Mouse (Mus musculus) ES-CJ7 (cell line): ENCODE data around the gene Fth1.

Experiments used
- DNase-seq: peaks from one replicate; pipeline ENCODE4 v3.0.0; 2011; ENCODE audit warnings: low read depth, low spot score

Fth1 gene

DNA sequence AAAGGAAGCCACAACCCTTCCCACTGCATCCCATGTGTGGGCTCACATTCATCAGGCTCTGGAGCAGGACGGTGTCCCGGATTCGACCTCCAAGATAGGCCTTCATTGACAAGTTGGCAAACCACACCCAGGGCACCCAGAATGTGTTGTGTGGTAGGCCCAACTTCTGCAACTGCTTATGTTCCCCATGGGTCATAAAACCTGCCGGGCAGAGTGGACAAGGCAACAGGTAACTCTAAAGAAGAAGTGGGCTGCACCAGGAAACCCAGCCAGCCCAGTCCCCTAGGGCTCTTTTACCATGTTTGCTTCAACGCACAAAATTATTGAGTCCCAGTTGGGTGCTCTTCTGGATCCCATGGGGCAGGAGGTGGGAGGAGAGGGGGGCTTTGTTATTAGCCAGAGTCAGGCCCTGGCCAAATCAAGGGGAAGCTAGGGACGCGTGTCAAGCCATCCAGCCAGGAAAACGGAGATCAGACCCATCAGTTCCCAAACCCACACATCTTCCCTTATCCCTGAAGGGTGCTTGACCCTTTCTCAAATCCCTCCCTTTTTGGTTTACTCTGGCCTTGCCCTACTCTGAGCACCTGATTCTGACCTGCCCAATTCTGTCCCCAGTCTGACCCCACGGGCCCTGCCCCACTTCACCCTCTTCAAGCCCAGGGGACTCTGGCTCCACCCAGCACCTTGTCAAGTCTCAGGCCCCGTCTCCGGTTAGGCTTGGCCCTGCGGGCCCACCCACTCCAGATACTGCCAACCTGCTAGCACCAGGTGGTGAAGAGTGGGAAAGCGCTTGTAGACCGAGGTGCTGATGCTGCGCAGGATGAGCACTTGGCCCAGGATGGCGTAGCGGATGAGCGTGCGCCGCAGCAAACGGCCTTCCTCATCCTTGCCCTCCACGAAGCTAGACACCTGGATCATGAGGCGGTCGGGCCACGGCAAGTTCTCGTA lies 11.9 kb downstream of the Fth1 start:
- peak; percentile 54 for DNase-seq

DNA sequence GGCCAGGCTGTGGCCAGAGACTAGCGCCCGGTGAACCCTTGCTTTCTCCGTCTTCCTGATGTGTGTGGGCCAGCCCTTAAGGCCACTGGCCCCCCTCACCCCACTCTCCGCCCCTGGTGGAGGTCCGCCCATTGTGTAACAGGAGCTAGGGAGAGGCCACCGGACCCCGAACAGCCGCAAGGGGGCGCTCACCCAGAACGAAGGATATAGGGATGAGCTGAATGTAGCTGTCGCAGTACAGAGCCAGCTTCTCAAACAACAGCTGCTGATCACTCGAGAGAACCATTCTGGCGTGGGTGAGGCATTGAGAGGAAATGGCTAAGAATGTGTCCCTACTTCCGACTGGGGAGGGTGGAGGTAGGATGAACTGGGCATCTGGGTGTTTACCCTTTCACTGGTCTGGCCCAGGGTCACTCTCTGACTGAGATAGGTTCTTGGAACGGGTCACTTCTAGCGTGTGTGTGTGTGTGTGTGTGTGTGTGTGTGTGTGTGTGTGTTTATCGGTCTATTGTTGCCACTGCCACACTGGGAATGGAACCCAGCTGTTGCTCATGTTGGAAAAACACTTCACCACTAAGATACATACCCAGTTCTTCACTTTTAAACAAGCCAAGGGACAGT lies 12.7 kb downstream of the Fth1 start:
- peak; percentile 89 for DNase-seq

DNA sequence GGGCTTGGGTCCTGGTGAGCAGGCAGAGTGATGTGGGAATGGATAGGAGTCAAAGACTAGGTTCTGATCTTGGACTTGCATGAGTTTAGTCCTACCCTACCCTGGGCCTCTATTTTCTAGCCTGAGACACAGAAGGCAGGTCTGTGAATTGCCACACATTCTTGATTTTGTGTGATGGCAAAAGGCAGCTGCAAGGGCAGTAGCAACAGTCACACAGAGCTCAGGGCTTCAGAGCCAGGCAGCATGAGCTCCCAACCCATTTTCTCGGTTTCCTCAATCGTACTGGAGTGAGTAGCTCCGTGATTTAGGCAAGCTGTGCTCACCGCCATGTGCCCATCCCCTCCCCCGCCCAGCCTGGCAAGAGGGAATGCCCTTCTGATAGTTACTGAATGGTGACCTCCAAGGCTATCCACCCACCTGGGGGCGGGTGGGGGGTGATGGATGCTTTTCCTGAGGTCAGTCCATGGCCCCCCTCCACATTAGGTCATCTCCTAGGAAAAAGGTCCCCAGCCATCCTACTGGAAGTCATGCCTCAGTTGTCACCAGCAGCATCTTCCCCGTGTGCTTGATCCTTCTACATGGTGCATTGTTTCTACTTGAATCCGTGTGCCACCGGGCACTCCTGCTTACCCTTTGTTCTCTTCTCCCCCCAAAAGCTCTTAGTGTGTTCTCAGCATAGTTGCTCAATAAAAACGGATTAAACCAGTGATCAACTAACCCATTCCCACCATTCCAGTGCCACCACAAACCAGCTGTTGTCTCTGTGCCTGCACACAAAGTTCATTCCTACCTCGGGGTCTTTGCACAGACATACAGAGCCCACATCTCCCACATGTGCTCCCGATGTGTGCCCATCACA lies 17.0 kb downstream of the Fth1 start:
- no peak for DNase-seq

DNA sequence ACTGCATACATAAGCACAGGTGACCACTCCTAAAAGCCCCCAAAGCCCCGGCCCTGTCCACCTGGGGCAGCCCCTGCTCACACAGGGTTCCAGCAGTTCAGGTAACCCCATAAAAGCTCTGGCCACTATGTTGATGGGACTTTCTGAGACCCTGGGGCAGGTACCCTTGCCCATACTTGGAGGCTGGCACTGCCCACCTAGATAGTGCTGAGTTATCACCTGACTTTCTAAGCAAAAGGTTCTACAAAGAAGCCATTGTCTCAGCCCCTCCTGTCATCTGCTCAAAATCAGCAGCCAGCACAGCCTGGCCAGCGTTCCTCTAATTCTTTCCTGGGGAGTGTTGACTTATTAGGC lies 17.6 kb downstream of the Fth1 start:
- no peak for DNase-seq

DNA sequence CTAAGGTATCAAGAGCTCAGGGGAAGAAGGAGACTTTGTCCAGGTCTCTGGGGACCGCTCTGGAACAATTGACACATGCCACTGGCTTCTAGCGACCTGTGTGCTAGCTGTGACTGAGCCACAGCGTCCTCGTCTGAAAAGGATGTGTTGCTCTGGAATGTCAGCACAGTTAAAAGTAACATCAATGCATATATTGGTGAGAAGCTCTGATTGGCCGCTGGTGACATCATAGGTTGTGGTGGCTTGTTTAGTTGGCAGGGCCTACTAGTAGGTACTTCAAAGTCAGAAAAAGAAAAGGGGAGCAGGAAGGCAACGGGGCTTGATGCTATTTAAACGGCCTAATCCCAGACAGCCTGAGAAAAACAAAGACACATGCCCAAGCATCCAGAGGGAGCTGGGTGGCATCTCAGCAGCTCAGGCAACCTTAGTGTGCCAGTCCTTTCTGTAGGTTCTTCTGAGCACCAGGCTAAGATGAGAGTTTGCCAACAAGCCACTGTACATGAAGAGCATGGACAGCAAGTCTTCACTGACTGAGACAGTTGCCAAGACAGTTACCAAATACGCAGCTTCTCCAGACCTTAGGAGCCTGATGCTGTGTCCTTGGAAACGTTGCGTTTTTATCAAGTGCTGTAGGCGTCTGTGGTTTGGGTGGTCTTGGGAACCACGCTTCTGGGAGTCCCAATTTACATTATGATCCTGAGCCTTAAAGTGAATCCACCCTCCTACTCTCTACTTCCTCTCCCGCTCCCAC lies 18.5 kb downstream of the Fth1 start:
- DNase-seq: no peak

DNA sequence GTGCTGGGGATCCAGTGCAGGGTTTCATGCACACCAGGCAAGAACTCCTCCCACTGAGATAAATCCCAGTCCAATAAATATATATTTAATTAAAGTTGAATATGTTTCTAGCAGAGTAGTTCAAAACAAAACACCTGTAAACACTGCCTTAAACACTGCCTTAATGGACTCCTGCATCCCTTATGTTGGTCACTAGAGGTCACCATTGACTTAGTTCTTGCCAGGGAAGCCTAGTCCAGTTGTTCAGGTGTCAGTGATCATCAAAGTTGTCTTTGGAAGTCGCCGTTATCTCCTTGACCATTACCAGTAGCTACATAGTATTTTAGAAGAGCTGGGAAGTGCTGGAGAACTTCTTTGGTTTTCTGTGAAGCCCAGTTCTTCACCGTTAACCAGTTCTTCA lies 19.9 kb downstream of the Fth1 start:
- peak; percentile 50 for DNase-seq

DNA sequence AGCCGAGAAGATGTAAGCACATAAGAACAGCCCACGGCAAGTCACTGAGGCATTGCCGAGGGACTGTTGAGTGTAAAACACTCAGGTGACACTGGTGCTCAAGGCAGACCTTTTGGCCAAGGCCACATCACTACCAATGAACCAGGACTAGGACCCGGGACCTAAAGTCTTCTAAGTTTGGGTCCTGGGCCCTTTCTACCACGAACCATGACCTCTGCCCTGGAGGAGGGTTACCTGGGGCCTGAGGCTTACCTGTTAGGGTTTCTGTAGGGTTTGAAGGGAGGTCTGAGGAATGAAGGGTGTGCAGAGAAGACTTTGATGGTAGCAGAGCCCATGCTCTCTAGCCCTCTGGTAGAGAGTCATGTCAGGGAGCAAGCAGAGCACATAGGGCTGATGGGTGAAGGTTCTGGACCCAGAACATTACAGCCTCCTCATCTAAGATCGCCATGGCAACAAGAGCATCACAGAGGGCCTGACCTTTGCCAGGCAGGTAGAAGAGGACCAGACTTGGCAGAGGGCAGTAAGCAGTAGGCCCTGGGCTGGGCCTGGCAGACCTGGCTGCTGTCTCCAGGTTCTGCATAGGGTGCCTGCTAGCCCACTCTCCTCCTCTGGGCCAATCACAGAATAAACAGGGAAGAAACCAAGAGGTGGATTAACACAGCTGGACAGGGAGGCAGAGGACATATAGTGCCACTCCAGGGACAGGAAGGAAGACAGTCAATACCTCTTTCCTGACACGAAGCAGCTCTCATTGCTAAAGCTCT lies 21.0 kb downstream of the Fth1 start, which contains the start of the genes Best1 and Rab3il1:
Gene Best1, minus strand, starts transcription at position 428 of the 764 bp plus-strand sequence.
Gene Rab3il1, plus strand, starts transcription at position 464 of the 764 bp plus-strand sequence.
- no peak for DNase-seq

DNA sequence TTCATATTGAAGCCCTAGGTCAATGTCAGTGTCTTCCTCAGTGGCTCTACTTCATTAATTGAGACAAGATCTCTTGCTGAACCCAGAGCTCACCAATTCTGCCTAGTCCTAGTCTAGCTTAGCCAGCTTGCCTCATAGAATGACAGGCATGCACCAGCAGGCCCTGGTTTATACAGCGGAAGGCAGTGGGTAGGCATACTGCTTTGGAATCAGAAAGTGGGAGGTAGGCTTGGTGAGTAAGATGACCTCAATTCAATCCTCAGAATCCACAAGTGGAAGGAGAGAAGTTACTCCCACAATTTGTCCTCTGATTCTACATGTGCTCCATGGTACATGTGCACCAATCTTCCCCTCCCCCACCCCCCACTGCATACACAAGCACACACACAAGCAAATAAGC lies 23.3 kb downstream of the Fth1 start:
- no peak for DNase-seq

DNA sequence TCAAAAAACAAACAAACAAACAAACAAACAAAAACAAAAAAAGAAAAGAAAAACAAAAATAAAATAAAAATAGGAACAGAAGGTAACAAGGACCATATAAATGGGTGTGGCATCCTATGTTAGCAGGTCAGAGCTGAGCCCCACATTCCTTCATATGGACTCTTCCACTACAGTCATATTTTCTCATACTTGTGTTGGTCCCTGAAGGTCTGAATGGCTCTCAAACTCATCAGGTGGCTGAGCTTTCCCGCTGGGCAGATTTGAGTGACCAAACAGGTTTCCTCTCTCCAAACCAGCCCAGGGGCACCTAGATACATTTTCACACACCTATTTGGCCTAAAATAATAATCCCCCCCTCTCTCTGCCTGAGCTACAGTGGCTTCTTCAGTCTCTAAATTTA lies 31.0 kb downstream of the Fth1 start:
- DNase-seq: no peak

DNA sequence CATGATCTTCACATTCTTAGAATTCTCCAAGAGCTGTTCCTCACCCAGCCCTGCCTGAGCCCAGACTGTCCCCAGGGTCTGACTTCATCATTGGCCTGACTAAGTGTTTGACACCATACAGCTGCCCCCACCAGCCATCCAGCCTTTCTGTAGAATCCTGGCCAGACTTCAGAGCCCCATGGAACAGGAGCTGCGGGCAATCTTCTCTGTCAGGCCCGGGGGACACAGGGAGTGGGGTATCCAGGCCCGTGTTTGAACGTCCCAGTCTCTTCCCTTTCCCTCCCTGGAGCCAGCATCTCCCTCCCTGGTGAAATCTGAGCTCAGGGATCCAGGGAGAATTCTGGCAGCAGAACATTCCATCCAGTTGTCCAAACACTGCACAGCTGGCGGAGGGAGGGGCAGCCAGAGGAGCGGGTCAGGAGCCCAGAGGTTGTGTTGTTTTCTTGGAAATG lies 32.5 kb downstream of the Fth1 start:
- peak; percentile 24 for DNase-seq

DNA sequence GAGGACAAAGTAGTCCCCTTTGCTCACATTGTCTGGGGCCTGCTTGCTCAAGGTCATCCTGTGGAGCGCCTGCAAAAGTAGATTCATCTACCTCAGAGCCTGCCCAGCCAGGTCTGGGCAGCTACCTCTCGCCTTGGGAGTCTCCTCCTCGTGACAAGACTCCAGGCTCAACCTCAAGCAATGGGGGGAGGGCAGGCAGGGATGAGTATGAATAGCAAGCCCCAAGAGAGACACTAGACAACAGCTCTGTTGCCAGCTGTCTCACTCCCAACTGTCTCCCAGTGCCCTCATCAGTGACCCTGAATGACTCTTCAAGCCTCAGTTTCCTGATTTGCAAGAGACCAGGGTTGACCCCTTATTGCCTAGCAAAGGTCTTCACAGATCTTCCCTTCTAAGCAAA lies 33.0 kb downstream of the Fth1 start:
- peak; percentile 25 for DNase-seq

DNA sequence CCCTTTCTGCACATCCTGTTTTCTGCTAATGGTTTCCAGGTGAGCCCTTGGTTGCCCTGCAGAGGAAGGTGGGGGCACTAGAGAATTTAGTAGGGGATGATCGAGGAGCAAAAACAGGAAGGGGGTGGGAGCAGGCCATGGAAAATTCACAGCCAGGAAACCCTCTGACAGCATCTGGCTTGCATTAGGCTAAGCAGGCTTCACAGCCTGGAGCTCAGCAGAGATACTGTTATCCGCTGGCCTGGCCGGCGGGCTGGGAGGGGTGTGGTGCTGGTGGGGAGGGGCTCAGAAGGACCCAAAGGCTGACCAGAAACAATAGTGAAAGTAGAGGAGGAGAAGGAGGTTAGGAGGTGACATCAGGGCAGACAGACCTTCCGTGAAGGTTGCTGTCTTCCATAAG lies 33.5 kb downstream of the Fth1 start:
- DNase-seq: no peak

DNA sequence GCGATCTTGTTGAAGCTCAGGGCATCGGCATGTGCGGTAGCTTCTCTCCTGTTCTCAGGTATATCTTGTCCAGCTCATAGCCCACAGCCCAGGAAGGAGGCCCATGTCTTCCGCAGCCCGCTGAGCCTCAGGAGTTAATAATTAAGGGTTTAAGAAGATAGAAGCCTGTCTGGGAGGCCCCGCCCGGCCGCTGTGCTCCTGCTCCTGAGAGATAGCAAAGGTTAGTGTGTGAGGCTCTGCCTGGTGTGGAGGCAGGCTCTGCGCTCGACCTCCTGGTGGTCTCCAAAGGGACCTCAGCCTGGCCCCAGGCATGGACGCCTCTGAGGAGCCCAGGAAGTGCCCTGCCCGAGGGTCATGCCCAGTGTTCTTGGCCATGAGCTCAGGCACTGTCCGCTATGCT lies 34.4 kb downstream of the Fth1 start:
- no peak for DNase-seq

DNA sequence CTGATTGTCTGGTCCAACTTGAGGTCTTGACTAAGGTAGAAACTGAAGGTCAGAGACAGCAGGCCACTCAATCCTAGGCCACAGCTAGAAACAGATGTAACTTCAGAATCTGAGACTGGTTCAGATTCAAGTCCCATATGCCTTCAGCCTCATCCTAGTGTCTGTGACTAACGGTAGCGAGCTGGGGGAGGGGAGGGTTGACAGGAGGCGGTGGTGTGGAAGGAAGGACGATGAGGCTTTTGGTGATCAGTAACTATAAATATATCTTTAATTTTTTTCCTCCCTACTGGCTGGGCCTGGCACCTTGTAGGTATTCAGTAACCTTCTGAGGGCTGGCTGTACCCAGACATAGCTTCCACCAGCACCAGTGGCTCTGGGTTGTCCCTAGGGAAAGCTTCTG lies 35.0 kb downstream of the Fth1 start:
- no peak for DNase-seq

DNA sequence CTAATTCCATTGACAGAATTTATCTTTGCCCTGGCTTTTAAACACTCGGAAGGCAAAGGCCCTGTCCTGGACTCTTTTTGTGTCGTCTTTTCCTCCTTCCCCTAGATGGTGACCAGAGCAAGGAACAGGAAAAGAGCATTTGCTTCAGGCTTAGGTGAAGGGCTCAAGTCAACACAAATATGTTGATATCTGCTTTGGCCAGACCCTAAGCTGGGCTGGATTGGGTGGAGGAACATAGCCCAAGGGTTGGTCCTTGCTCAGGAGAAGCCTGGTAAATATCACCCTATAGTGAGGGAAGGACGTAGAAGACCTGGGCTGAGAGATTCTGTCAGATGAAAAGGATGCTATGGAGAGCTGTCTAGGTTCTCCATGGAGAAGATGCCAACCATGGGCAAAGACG lies 35.8 kb downstream of the Fth1 start:
- DNase-seq: no peak

DNA sequence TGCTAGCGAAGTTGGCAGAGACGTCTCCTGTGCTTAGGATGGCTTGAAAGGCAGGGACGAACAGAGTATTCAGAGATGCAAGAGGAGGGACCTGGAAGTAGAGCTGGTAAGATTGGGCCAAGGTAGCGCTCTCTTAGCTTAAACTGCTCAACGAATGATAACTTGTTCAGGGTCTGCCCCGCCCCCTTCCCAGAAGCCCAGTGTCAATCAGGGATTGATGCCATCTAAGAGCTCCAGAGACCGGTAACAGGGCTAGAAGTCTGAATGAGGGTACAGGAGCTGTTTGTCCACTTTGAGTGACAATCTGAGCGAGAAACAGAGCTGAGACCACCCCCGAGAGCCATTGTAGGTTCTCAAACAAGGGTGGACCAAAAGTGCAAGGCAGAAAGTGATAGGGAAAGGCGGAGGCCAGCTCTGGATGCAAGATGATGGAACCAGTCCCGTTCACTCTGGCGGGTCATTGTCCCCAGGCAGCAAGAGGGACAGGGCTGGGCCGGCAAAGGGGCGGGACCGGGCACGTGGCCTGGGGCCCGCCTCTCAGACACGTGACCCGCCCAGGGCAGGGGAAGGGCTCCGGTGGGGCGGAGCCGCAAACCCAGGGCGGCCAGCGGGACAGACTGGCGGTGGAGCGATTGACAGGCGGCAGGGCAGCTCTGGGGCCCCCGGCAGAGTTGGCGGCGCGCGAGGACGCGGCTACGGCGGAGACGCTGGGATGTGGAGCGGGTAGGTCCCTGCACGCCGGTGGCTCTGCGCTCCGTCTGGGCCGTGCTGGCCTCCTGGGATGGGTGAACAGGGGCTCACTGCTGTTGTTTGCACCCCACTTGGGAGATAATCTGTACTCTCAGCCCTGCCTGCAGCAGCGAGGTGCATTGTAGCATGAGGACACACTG lies 37.5 kb downstream of the Fth1 start:
- DNase-seq: peak; percentile 38

DNA sequence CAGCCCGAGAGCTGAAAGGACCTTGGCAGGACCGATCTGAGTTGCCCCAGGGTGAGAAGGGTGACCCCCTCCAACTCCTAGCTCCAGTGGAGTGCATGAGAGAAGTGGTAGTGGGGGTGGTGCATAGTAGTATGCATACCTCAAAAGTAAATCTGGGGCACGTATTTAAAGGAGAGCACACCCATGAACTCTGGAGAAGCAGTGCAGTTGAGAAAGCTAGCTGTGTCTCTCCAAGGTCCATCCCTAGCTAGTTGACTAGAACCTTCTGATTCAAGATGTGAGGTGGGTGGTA lies 38.1 kb downstream of the Fth1 start:
- DNase-seq: no peak

DNA sequence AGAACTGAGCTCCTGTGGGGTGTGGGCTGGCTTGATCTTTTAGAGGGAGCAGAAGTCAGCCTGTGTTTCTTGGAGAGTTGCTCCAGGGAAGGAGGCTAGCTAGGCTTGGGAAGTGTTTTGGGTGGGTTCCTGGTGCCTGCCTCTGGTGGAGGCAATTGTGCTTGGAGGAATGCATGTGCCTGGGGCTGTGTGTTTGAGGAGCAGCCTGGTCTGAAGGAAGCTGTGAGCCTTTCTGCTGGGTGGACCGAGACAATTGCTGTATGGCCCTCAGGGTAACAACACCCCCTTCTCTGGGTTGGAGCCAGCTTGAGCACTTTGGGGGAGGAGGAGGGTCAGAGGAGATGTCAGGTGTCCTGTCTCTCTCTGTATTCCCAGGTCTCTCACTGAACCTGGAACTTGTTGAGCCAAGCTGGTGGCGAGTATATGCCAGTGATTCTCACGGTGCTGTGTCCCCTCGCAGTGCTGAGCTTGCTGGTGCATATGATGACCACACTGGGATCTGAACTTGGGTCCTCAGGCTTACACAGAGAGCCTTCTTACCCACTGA lies 38.9 kb downstream of the Fth1 start:
- no peak for DNase-seq

DNA sequence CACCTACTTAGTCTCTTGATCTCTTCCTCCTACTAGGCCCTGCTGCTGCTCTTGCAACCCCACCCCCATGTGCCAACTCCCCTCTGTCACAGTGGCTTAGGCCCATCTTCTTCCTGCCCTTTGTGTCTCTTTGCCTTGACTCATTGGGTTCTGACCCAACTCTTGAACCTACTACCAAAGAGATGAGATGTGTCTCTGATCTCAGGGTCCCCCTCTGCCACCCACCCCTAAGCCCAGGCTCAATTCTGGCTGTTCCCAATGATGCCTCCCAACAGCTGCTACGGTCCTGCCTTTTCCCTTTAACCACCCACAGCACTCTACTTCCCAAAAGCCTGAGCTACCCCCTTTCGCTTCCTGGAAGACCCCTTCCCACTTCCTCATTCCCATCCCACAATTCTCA lies 41.6 kb downstream of the Fth1 start:
- DNase-seq: no peak
